Mouse (Mus musculus) testis, adult 2 months (tissue): Measurements from ENCODE around the gene Mef2b. TPM values are rescaled to one million over a fixed set of nuclear protein-coding genes. Genes with fewer than 3 reads are reported as not detected.

ENCODE experiments used
- H3K27ac ChIP-seq: fragments of 200-500 bp; 2 replicates; pipeline ENCODE4 v1.5.1; 2012; ENCODE audit warnings: low read depth, low read length; ENCODE audit not compliant: control insufficient read depth, insufficient read depth
- H3K27me3 ChIP-seq: fragments of 200-500 bp; 2 replicates; pipeline ENCODE4 v1.6.1; 2012; ENCODE audit warnings: mild to moderate bottlenecking, low read length, moderate library complexity; ENCODE audit not compliant: control insufficient read depth, insufficient read depth
- H3K36me3 ChIP-seq: fragments of 200-500 bp; 2 replicates; pipeline ENCODE4 v1.6.1; 2012; ENCODE audit warnings: mild to moderate bottlenecking, low read length; ENCODE audit not compliant: control insufficient read depth, insufficient read depth
- H3K4me1 ChIP-seq: fragments of 200-500 bp; 2 replicates; pipeline ENCODE4 v1.6.1; 2012; ENCODE audit warnings: low read length; ENCODE audit not compliant: control insufficient read depth, insufficient read depth
- H3K4me3 ChIP-seq: fragments of 200-500 bp; 2 replicates; pipeline ENCODE4 v1.5.1; 2012; ENCODE audit warnings: low read depth, mild to moderate bottlenecking, low read length, moderate library complexity, mixed read lengths; ENCODE audit not compliant: control insufficient read depth
- CTCF ChIP-seq: fragments of 200-500 bp; IDR thresholded peaks from 2 replicates; pipeline ENCODE4 v1.5.1; 2012; ENCODE audit warnings: low read depth, mild to moderate bottlenecking, inconsistent platforms, low read length, moderate library complexity; ENCODE audit not compliant: control insufficient read depth, insufficient read depth, insufficient replicate concordance
- POLR2A ChIP-seq: fragments of 200-500 bp; IDR thresholded peaks from 2 replicates; pipeline ENCODE4 v1.6.1; 2012; ENCODE audit warnings: low read depth, mild to moderate bottlenecking, inconsistent platforms, low read length, moderate library complexity; ENCODE audit not compliant: control insufficient read depth
- polyA plus RNA-seq: library from polyadenylated mRNA; depleted of rRNA; stranded (reverse); fragments of >200 nt; gene quantifications from 2 replicates; pipeline ENCODE4 v1.2.3, GENCODE M21; 2012

Gene Mef2b
- polyA plus RNA-seq, 1 experiment, result 2.6 TPM

DNA sequence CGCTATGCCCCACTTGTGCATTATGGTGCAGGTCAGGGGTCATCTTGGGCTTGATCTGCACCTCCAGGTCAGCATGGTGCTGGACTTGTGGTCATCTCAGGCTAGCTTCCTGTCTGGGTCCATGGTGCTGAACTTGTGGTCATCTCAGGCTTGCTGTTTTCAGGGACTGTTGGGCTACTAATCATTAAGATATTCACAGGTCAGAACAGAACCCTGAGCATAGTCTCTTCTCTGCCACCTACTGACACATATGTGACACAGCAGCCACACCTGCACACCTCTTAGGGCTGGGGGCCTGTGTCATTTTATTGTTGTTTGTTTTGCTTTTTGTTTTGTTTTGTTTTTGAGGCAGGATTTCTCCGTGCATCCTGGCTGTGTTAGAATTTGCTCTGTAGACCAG is 16.6 kb upstream of the Mef2b start:
- Histone ChIP-seq H3K27me3 (no peaks in the 10 kb centered on the region), H3K4me1 (peaks cover 3% of the 10 kb centered on the region; the same call in 1 of the 2 replicates), H3K36me3 (no peaks in the 10 kb centered on the region), H3K4me3 (no peak overlapping the region), H3K27ac (no peak overlapping the region)
- TF ChIP-seq CTCF (no peak), POLR2A (no peak)

- no peak overlapping the region for H3K4me3 ChIP-seq
- H3K27me3 ChIP-seq, result no peaks in the 10 kb centered on the region
- H3K27ac ChIP-seq, result no peak overlapping the region
- TF ChIP-seq POLR2A (no peak), CTCF (no peak)
- peaks cover 3% of the 10 kb centered on the region; the same call in 1 of the 2 replicates for H3K4me1 ChIP-seq
- H3K36me3 ChIP-seq, result no peaks in the 10 kb centered on the region
Observed at GRCm38 (mm10) chr8:70124992-70125391, 14.5 kb upstream of the Mef2b start.

DNA sequence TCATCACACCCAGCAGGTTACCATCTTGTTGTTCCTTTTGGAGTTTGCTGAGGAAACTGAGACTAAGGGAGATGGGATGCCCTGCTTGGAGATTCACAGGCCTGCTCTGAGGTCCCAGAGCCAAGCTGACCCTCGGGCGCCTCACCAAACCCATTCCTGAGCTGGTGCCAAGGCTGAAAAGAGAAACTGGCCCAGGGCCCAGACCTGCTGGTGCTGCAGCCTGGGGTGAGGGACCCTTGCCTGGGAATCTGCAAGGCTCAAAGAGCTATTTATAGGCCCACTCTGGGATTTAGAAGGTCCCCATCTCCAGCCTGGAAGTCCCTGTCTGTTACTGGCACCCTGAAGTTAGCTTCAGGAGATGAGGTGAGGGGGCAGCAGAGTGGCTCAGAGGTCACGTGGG is 11.1 kb upstream of the Mef2b start:
- H3K36me3 ChIP-seq, result no peaks in the 10 kb centered on the region; the same call in 1 of the 2 replicates
- no peak overlapping the region for H3K27ac ChIP-seq
- H3K4me1 ChIP-seq, result peaks cover 11% of the 10 kb centered on the region
- no peaks in the 10 kb centered on the region for H3K27me3 ChIP-seq
- TF ChIP-seq CTCF (no peak), POLR2A (no peak)
- H3K4me3 ChIP-seq, result no peak overlapping the region

DNA sequence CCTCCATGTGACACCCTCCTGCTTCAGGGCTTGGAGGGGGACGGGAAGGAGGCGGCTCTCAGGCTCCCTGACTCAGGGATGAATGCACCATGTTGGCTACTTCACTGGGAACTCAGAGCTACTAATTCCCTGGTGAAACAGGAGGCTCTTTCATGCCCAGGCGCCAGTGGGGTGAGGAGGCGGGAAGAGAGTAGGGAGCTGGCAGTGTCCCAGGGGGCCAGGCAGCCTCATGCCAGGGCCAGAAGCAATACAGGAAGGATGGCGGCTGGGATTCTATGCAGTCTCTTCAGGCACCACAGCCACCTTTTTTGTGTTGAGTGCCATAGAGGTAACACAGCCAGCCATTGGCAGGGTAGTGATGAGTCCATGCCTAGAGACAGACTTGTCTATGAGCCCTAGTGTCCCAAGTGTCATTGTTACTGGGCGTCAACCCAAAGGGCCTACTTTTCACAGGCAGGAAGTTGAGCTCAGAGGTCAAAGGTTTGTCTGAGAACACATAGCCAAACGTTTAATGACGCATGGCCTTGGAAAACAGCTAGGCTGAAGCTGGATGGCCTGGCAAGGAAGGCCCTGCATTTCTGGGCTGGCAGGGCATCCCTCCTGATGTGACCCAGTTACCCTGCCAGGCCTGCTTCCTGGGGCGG is 10.1 kb upstream of the Mef2b start:
- TF ChIP-seq CTCF (no peak), POLR2A (no peak)
- Histone ChIP-seq H3K4me1 (peaks cover 11% of the 10 kb centered on the region), H3K4me3 (no peak overlapping the region), H3K27ac (no peak overlapping the region), H3K27me3 (no peaks in the 10 kb centered on the region), H3K36me3 (no peaks in the 10 kb centered on the region; the same call in none of the 2 replicates)

- no peaks in the 10 kb centered on the region for H3K27me3 ChIP-seq
- H3K4me1 ChIP-seq, result peaks cover 11% of the 10 kb centered on the region
- H3K27ac ChIP-seq, result no peak overlapping the region
- no peaks in the 10 kb centered on the region; the same call in none of the 2 replicates for H3K36me3 ChIP-seq
- H3K4me3 ChIP-seq, result no peak overlapping the region
- TF ChIP-seq CTCF (no peak), POLR2A (no peak)
Observed at GRCm38 (mm10) chr8:70130066-70130465, 9.4 kb upstream of the Mef2b start.

DNA sequence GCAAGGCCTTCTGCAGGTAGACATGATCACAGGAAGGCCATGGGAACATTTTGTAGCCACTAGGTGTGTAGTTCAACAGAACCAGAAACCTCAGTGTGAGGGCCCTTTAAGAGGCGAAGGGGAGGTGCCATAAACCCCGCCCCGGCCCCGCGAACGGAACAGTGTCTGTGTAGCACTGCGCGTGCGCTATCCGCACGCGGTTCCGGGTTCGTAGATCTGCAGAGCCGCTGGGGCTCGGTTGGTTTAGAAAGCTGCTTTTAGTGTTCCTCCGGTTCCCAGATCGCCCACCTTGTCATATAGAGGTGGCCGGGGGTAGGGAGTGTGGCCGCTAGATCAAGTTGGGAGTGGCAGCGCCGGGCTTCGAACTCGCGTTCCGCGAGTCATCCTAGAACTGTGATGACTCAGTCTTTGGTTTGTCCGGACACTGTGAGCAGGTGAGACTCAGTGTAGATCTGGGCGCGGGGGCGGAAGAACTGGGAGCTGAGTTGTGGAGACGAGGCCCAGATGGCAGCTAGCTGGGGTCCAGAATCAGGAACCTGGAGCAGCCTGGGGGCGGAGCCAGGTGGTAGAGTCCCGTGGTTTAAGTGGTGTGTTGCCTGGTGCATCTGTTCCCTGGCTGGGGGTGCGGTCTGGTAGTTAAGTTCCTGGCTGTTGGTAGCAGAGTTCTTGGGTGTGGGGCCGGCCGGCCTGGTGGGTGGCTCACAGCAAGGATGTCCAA is 8.2 kb upstream of the Mef2b start, which contains the start of gene Nr2c2ap:
Nr2c2ap (plus strand) TSS at position 168 of the 718 bp plus-strand sequence.
- TF ChIP-seq POLR2A, result peak; percentile 40; the same call in 1 of the 2 replicates
- no peak for TF ChIP-seq CTCF
- peak within 1 kb of the TSS; percentile 63 for H3K27ac ChIP-seq
- no peaks in the 10 kb centered on the region for H3K27me3 ChIP-seq
- peaks cover 11% of the 10 kb centered on the region for H3K4me1 ChIP-seq
- H3K36me3 ChIP-seq, result no peaks in the 10 kb centered on the region; the same call in none of the 2 replicates
- H3K4me3 ChIP-seq, result peak within 1 kb of the TSS; percentile 90

DNA sequence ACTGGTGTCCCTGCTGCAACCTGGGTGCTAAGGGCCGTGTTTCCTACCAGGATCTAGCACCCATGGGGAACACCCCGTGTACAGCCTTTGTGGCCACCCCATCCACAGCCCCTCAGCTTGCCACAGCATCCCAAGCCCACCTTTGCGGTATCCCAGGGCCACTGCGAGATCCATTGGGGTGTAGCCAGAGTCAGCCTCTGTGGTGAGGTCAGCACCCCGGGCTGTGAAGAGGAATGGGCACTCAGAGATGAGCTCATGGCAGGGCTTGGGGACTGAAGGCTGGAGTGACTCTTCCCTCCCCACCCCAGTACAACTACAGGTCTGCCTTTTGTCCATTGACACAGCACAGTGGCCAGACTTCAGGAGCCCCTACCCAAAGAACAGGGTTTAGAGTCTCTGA is 5.4 kb upstream of the Mef2b start:
- H3K27ac ChIP-seq, result no peak overlapping the region
- H3K4me3 ChIP-seq, result no peak overlapping the region
- H3K27me3 ChIP-seq, result no peaks in the 10 kb centered on the region
- peaks cover 15% of the 10 kb centered on the region for H3K4me1 ChIP-seq
- TF ChIP-seq CTCF (no peak), POLR2A (no peak)
- no peaks in the 10 kb centered on the region; the same call in none of the 2 replicates for H3K36me3 ChIP-seq
